Mouse (Mus musculus) liver, postnatal 0 days (tissue): ENCODE data around the gene Limch1.

Experiments used
- CTCF ChIP-seq: sonication (generic); IDR thresholded peaks from 2 replicates; pipeline ENCODE4 v1.5.1; 2016; ENCODE audit warnings: antibody characterized with exemption, low read depth
- EP300 ChIP-seq: IDR thresholded peaks from 2 replicates; pipeline ENCODE4 v1.6.1; 2016; ENCODE audit warnings: antibody characterized with exemption, low read depth, mild to moderate bottlenecking

GRCm38 (mm10) chr5:67013926-67014325 lies 268.3 kb downstream of the Limch1 start:
- no peak for TF ChIP-seq CTCF
- no peak for TF ChIP-seq EP300
